Mouse (Mus musculus) MEL (cell line): ENCODE measurements at regions not wholly inside any gene's neighbourhood (a gene's known extent, or its start where the extent isn't known, plus 50 kb on each side); places are given as distances from the start of the nearest gene placed in this dataset.

ENCODE experiments used
- CHD2 ChIP-seq: IDR thresholded peaks from 2 replicates; pipeline ENCODE4 v1.6.1; 2011; ENCODE audit warnings: low read length, improper control_type of control experiment
- CTCF ChIP-seq, 3 experiments: IDR thresholded peaks in 2 of 3; conservative IDR thresholded peaks in 1 of 3; 2 replicates each; pipeline ENCODE4 v1.5.1; 2011 to 2012; ENCODE audit warnings: low read length in 3 of 3, low read depth in 2 of 3, mild to moderate bottlenecking in 2 of 3, improper control_type of control experiment in 1 of 3, inconsistent platforms in 1 of 3, mixed read lengths in 1 of 3, moderate library complexity in 1 of 3; ENCODE audit not compliant: control insufficient read depth in 1 of 3, insufficient read depth in 1 of 3, poor library complexity in 1 of 3, severe bottlenecking in 1 of 3
- EP300 ChIP-seq, 2 experiments: IDR thresholded peaks; 2 replicates each; pipeline ENCODE4 v1.6.1; 2011; ENCODE audit warnings: improper control_type of control experiment in 2 of 2, low read length in 2 of 2, low read depth in 1 of 2, mild to moderate bottlenecking in 1 of 2
- GABPA ChIP-seq: IDR thresholded peaks from 2 replicates; pipeline ENCODE4 v1.6.1; 2012; ENCODE audit warnings: low read depth, mild to moderate bottlenecking, inconsistent platforms, low read length, improper control_type of control experiment, moderate library complexity
- GATA1 ChIP-seq: IDR thresholded peaks from 2 replicates; pipeline ENCODE4 v1.6.1; 2011; ENCODE audit warnings: low read depth, low read length, improper control_type of control experiment
- JUND ChIP-seq: IDR thresholded peaks from 2 replicates; pipeline ENCODE4 v1.6.1; 2011; ENCODE audit warnings: low read depth, mild to moderate bottlenecking, improper control_type of control experiment, low read length
- MAZ ChIP-seq: IDR thresholded peaks from 2 replicates; pipeline ENCODE4 v1.6.1; 2012; ENCODE audit warnings: low read depth, mild to moderate bottlenecking, inconsistent platforms, low read length, improper control_type of control experiment
- NELFE ChIP-seq: IDR thresholded peaks from 2 replicates; pipeline ENCODE4 v1.6.1; 2011; ENCODE audit warnings: low read depth, low read length, improper control_type of control experiment
- POLR2A ChIP-seq, 2 experiments: IDR thresholded peaks; 2 replicates each; pipeline ENCODE4 v1.6.1; 2011 to 2012; ENCODE audit warnings: low read length in 2 of 2, mild to moderate bottlenecking in 2 of 2, control low read depth in 1 of 2, improper control_type of control experiment in 1 of 2, low read depth in 1 of 2, moderate library complexity in 1 of 2; ENCODE audit not compliant: control insufficient read depth in 1 of 2, insufficient read depth in 1 of 2, poor library complexity in 1 of 2
- ZKSCAN1 ChIP-seq: IDR thresholded peaks from 2 replicates; pipeline ENCODE4 v1.6.1; 2012; ENCODE audit warnings: low read depth, mild to moderate bottlenecking, inconsistent platforms, low read length, improper control_type of control experiment, moderate library complexity

GRCm38 (mm10) chr2:147307488-147308386 lies 54.0 kb upstream of the Pax1 start:
- TF ChIP-seq GABPA (no peak), CTCF (IDR thresholded peaks at IDR 0.05 in 2 of 3, conservative IDR thresholded peaks at IDR 0.05 in 1 of 3; ENCODE audit: control insufficient read depth in 1 of 3, insufficient read depth in 1 of 3, low read depth in 2 of 3, low read length in 3 of 3, poor library complexity in 1 of 3, severe bottlenecking in 1 of 3) (peak; percentile 72 to 88 (median 80)), POLR2A (IDR thresholded peaks at IDR 0.05; ENCODE audit: control insufficient read depth in 1 of 2, insufficient read depth in 1 of 2, low read depth in 1 of 2, low read length in 2 of 2, poor library complexity in 1 of 2) (no peak), GATA1 (no peak), ZKSCAN1 (no peak), MAZ (no peak), NELFE (no peak), EP300 (IDR thresholded peaks at IDR 0.05; ENCODE audit: low read depth in 1 of 2, low read length in 2 of 2) (no peak), JUND (no peak), CHD2 (no peak)
